Mouse (Mus musculus) splenic B cell, adult 2 months (primary cell): ENCODE data around the gene Rab3a.

Source experiments
- DNase-seq: peaks from one replicate; pipeline ENCODE4 v3.0.0-alpha.2; 2011; ENCODE audit warnings: low read depth, low spot score
- H3K27me3 ChIP-seq: 2 replicates; pipeline ENCODE4 v1.6.1; 2012; ENCODE audit warnings: mild to moderate bottlenecking, low read length, moderate library complexity, mixed read lengths; ENCODE audit not compliant: control insufficient read depth, poor library complexity, insufficient read depth, severe bottlenecking
- H3K36me3 ChIP-seq: 2 replicates; pipeline ENCODE4 v1.6.1; 2012; ENCODE audit warnings: mild to moderate bottlenecking, low read length, moderate library complexity, mixed read lengths; ENCODE audit not compliant: control insufficient read depth, poor library complexity, insufficient read depth, severe bottlenecking

Rab3a gene

GRCm38 (mm10) chr8:70754043-70754870 is at the start of gene Rab3a:
Gene Rab3a, plus strand, starts transcription at chr8:70754679.
- Histone ChIP-seq H3K36me3 (no peaks in the 10 kb centered on the region; the same call in none of the 2 replicates), H3K27me3 (no peaks in the 10 kb centered on the region)
- peak; percentile 98 for DNase-seq

GRCm38 (mm10) chr8:70708281-70708680 is 46.2 kb upstream of the Rab3a start:
- no peaks in the 10 kb centered on the region for H3K36me3 ChIP-seq
- DNase-seq, result peak; percentile 42
- H3K27me3 ChIP-seq, result no peaks in the 10 kb centered on the region

- Histone ChIP-seq H3K36me3 (no peaks in the 10 kb centered on the region), H3K27me3 (no peaks in the 10 kb centered on the region)
- peak; percentile 38 for DNase-seq
Observed at GRCm38 (mm10) chr8:70709794-70710193, 44.7 kb upstream of the Rab3a start.

GRCm38 (mm10) chr8:70710296-70710695 is 44.2 kb upstream of the Rab3a start:
- Histone ChIP-seq H3K36me3 (no peaks in the 10 kb centered on the region), H3K27me3 (no peaks in the 10 kb centered on the region)
- DNase-seq, result no peak

GRCm38 (mm10) chr8:70711041-70711440 is 43.4 kb upstream of the Rab3a start:
- no peaks in the 10 kb centered on the region for H3K27me3 ChIP-seq
- H3K36me3 ChIP-seq, result no peaks in the 10 kb centered on the region
- DNase-seq, result peak; percentile 32

- DNase-seq, result no peak
- H3K36me3 ChIP-seq, result no peaks in the 10 kb centered on the region
Observed at GRCm38 (mm10) chr8:70713991-70714390, 40.5 kb upstream of the Rab3a start.

GRCm38 (mm10) chr8:70715086-70715485 is 39.4 kb upstream of the Rab3a start:
- Histone ChIP-seq H3K27me3 (no peaks in the 10 kb centered on the region), H3K36me3 (no peaks in the 10 kb centered on the region)
- peak; percentile 35 for DNase-seq

More at GRCm38 (mm10) chr8:70713991-70714390, 40.5 kb upstream of the Rab3a start:
- no peaks in the 10 kb centered on the region for H3K27me3 ChIP-seq

GRCm38 (mm10) chr8:70716521-70717400 is 37.7 kb upstream of the Rab3a start:
- no peaks in the 10 kb centered on the region for H3K36me3 ChIP-seq
- H3K27me3 ChIP-seq, result no peaks in the 10 kb centered on the region
- peak; percentile 32 for DNase-seq

- DNase-seq, result peak; percentile 86
- H3K27me3 ChIP-seq, result no peaks in the 10 kb centered on the region
- H3K36me3 ChIP-seq, result no peaks in the 10 kb centered on the region
Observed at GRCm38 (mm10) chr8:70718297-70718696, 36.2 kb upstream of the Rab3a start, which contains the start of gene Gm3336. Gene Gm3336, plus strand, starts transcription at chr8:70718543.

- no peaks in the 10 kb centered on the region for H3K36me3 ChIP-seq
- DNase-seq, result peak; percentile 48
- H3K27me3 ChIP-seq, result no peaks in the 10 kb centered on the region
Observed at GRCm38 (mm10) chr8:70719796-70720270, 34.6 kb upstream of the Rab3a start.

- Histone ChIP-seq H3K36me3 (no peaks in the 10 kb centered on the region), H3K27me3 (no peaks in the 10 kb centered on the region)
- peak; percentile 91 for DNase-seq
Observed at GRCm38 (mm10) chr8:70720739-70721138, 33.7 kb upstream of the Rab3a start.

- Histone ChIP-seq H3K36me3 (no peaks in the 10 kb centered on the region), H3K27me3 (no peaks in the 10 kb centered on the region)
- no peak for DNase-seq
Observed at GRCm38 (mm10) chr8:70721601-70722000, 32.9 kb upstream of the Rab3a start.

- Histone ChIP-seq H3K27me3 (no peaks in the 10 kb centered on the region), H3K36me3 (no peaks in the 10 kb centered on the region)
- DNase-seq, result no peak
Observed at GRCm38 (mm10) chr8:70723486-70724210, 30.8 kb upstream of the Rab3a start, which contains the start of gene Pde4c. Gene Pde4c, plus strand, starts transcription at chr8:70723720.

GRCm38 (mm10) chr8:70724216-70724615 is 30.3 kb upstream of the Rab3a start:
- Histone ChIP-seq H3K36me3 (no peaks in the 10 kb centered on the region), H3K27me3 (no peaks in the 10 kb centered on the region)
- no peak for DNase-seq
